Mouse (Mus musculus) embryonic fibroblast, embryonic 13.5 days (primary cell): ENCODE data around the gene Chil1. TPM values are rescaled to one million over a fixed set of nuclear protein-coding genes. Genes with fewer than 3 reads are reported as not detected.

Experiments
- H3K27ac ChIP-seq: 2 replicates; pipeline ENCODE4 v1.5.1; 2012; ENCODE audit warnings: low read length, control low read depth, inconsistent platforms; ENCODE audit not compliant: insufficient read depth
- H3K4me1 ChIP-seq: 2 replicates; pipeline ENCODE4 v1.6.1; 2011; ENCODE audit warnings: low read length; ENCODE audit not compliant: control insufficient read depth, insufficient read depth
- H3K4me3 ChIP-seq: 2 replicates; pipeline ENCODE4 v1.5.1; 2011; ENCODE audit warnings: mild to moderate bottlenecking, control low read depth, low read length; ENCODE audit not compliant: insufficient read depth
- CTCF ChIP-seq: IDR thresholded peaks from 2 replicates; pipeline ENCODE4 v1.5.1; 2011; ENCODE audit warnings: mild to moderate bottlenecking, control low read depth, low read length, moderate library complexity, borderline replicate concordance; ENCODE audit not compliant: insufficient read depth
- POLR2A ChIP-seq: IDR thresholded peaks from 2 replicates; pipeline ENCODE4 v1.6.1; 2011; ENCODE audit warnings: low read depth, mild to moderate bottlenecking, control low read depth, low read length, moderate library complexity
- polyA plus RNA-seq: library from polyadenylated mRNA; stranded (reverse); fragments of >200 nt; gene quantifications from 2 replicates; pipeline ENCODE4 v1.2.4, GENCODE M21; 2011; ENCODE audit warnings: low read depth; ENCODE audit not compliant: missing spikeins, insufficient read length

Chil1 gene
- 5.0 and 9.6 TPM in 2 replicates for polyA plus RNA-seq

DNA sequence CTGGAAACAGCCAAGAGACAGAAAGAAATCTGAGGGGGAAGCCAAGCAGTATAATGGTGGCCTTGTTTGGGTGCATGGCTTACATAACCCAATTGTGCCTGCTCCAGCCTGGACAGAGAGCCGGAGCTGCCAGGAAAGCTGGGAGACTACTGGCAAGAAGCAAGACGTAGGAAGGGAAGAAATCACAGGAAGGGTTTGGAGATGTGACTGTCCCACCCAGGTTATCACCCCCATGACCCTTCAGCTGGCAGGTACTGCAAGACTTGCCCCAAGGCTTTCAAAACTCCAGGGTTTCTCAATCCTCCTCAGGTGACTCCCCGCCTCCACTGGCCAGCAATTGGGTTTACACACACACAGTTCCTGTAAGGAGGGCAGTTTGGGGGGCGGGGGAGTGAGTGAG lies at the start of gene Chil1:
TSS of gene Chil1 (plus strand) at position 152 of the 400 bp plus-strand sequence.
- H3K4me3 ChIP-seq, result no peak within 1 kb of the TSS
- no peak for TF ChIP-seq POLR2A
- no peaks in the 10 kb centered on the region for H3K4me1 ChIP-seq
- H3K27ac ChIP-seq, result no peak within 1 kb of the TSS

DNA sequence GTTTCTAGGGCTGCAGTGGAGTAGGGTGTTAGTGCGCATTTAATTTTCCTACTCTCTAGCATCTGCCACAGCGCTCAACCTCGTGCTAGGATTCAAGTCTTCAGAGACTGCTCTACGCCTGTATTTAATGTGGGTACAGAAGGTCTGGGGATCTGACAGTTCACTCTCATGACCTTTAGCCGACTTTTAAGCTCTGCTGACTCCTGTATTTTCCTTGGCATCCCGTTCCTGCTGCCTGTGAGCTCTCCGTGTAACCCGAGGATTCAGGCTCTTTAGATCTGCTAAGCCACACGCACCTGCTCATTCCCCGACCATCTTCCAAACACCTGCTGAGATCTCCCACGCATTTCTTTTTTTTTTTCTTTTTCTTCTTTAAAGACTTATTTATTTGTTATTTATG lies 48.7 kb upstream of the Chil1 start:
- no peak overlapping the region for H3K27ac ChIP-seq
- no peaks in the 10 kb centered on the region for H3K4me1 ChIP-seq
- no peak overlapping the region for H3K4me3 ChIP-seq
- no peak for TF ChIP-seq CTCF
- TF ChIP-seq POLR2A, result no peak

DNA sequence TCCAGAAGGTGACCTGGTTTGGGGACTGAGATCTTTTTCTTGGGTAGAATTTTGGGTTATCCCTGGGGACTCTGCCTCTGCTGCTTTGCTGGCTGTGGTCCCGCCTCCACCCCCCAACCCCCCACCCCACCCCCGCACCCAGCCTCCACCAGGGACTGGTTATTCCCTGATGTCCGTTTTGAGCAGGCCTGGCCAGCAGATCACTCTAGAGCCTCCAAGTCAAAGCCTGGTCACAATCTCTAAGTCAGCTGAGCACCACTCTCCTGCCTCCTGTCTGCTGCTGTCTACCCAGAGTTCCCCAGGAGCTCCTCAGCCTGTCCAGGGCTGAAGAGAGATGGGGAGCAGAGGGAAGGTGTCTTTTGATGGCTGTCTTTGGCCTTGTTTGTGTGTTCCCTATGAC lies 45.6 kb upstream of the Chil1 start:
- no peaks in the 10 kb centered on the region for H3K4me1 ChIP-seq
- H3K4me3 ChIP-seq, result no peak overlapping the region
- no peak for TF ChIP-seq CTCF
- TF ChIP-seq POLR2A, result no peak
- no peak overlapping the region for H3K27ac ChIP-seq

DNA sequence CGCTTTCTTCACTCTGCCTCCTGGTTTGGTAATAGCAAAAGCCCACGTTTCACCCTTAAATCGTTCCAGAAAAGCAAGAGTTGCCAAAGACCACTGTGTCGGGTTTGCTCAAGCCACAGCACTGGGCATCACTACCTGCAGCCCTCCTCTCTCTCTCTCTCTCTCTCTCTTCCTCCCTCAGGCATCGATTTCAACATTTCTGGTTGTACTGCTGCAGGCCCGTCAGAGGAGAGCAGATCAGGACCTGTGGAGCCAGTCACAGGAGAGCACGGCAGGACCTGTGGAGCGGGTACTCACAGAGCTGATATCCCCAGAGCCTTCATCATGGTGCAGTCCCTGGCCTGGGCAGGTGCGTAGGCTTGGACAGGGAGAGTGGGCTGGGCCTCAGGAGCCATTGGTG lies 43.6 kb upstream of the Chil1 start:
- TF ChIP-seq POLR2A, result no peak
- TF ChIP-seq CTCF, result no peak
- Histone ChIP-seq H3K27ac (no peak overlapping the region), H3K4me3 (no peak overlapping the region), H3K4me1 (no peaks in the 10 kb centered on the region)

- no peak for TF ChIP-seq POLR2A
- TF ChIP-seq CTCF, result no peak
- no peak overlapping the region for H3K4me3 ChIP-seq
- no peak overlapping the region for H3K27ac ChIP-seq
- no peaks in the 10 kb centered on the region; the same call in 1 of the 2 replicates for H3K4me1 ChIP-seq
Observed at GRCm38 (mm10) chr1:134142363-134142794, 39.6 kb upstream of the Chil1 start.

DNA sequence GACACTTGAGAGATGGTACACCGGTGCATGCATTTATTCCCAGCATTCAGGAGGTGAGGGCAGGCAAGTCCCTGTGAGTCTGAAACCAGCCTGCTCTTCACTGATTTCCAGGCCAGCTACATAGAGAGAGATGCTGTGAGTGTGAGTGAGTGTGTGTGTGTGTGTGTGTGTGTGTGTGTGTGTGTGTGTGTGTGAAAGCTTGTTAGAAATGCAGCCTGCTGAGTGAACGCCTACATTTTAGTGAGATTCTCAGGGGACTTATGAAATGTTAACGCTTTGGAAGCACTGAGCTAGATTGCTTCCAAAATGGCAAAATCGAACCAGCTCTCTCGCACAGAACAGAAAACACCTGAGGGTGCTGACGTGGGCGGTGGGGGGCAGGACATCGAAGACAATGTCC lies 35.9 kb upstream of the Chil1 start:
- Histone ChIP-seq H3K27ac (no peak overlapping the region), H3K4me1 (no peaks in the 10 kb centered on the region; the same call in 1 of the 2 replicates), H3K4me3 (no peak overlapping the region)
- TF ChIP-seq POLR2A, result no peak
- no peak for TF ChIP-seq CTCF

- TF ChIP-seq POLR2A (no peak), CTCF (no peak)
- H3K4me3 ChIP-seq, result no peak overlapping the region
- H3K27ac ChIP-seq, result no peak overlapping the region
- no peaks in the 10 kb centered on the region for H3K4me1 ChIP-seq
Observed at GRCm38 (mm10) chr1:134150076-134150475, 31.9 kb upstream of the Chil1 start.

DNA sequence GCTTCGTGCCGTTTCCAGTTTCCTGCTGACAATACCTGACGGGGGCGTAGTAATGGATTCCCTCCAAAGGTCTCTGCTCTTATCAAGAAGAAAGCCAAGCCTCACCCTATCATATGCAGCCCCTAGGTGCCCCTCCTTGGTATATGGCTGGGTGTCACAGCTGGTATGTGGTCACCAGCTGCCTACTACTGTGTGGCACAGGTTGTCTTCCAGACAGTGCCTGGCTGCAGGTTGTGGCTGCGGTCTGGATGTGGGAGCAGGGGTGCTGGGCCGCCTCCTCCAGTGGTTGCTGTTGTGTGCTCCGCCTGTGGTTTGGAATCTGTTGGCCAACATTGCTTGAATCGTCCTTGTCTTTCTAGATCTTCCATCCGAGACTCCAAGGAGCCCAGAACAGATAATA lies 31.2 kb upstream of the Chil1 start:
- H3K27ac ChIP-seq, result no peak overlapping the region
- no peak overlapping the region for H3K4me3 ChIP-seq
- no peak for TF ChIP-seq POLR2A
- TF ChIP-seq CTCF, result no peak
- no peaks in the 10 kb centered on the region for H3K4me1 ChIP-seq

DNA sequence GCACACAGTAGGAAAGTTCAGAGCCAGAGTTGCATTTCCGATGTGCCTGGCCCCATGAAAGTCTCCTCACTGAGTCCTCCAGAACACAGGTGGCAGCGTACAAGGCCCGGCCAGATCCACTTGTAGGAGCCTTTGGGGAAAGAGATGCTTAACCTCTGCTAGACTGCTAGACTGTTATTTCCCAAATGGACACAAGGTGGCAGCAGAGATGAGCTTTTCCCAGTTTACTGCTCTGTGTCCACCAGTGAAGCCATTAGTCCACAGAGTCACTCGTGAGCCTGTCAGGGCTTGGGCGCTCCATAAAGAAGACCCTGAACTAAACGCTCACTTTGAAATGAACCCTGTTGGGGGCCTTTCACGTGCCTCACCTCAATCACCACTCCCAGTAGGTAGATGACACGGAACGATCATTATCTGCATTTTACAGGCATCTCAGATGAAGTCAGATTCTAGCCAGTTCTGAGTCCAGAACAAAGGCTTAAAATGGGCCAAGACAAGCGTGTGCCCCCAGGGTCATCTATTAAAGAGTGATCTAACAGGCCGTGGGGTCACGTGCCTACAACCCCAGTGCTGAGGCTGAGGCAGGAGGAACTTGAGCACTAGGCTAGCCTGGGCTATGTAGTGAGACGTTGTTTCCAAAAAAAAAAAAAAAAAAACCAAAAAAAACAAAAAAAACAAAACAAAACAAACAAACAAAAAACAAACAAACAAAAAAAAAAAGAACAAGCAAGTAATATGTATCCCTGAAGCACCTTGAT lies 30.1 kb upstream of the Chil1 start:
- Histone ChIP-seq H3K4me1 (no peaks in the 10 kb centered on the region), H3K27ac (no peak overlapping the region), H3K4me3 (no peak overlapping the region)
- TF ChIP-seq POLR2A (no peak), CTCF (peak; percentile 33; the same call in 1 of the 2 replicates)
